Mouse (Mus musculus) MEL (cell line): ENCODE measurements around the gene Rpl35.

Source experiments
- MAFK ChIP-seq: IDR thresholded peaks from 2 replicates; pipeline ENCODE4 v1.6.1; 2011; ENCODE audit warnings: low read depth, mild to moderate bottlenecking, low read length, improper control_type of control experiment, borderline replicate concordance
- POLR2A ChIP-seq, 2 experiments: IDR thresholded peaks; 2 replicates each; pipeline ENCODE4 v1.6.1; 2011 to 2012; ENCODE audit warnings: low read length in 2 of 2, mild to moderate bottlenecking in 2 of 2, control low read depth in 1 of 2, improper control_type of control experiment in 1 of 2, low read depth in 1 of 2, moderate library complexity in 1 of 2; ENCODE audit not compliant: control insufficient read depth in 1 of 2, insufficient read depth in 1 of 2, poor library complexity in 1 of 2

- TF ChIP-seq POLR2A (IDR thresholded peaks at IDR 0.05; ENCODE audit: control insufficient read depth in 1 of 2, insufficient read depth in 1 of 2, low read depth in 1 of 2, low read length in 2 of 2, poor library complexity in 1 of 2) (no peak), MAFK (no peak)
Observed at GRCm38 (mm10) chr2:39008350-39008851, 3.0 kb upstream of the Rpl35 start.
